Mouse (Mus musculus) limb, embryonic 10.5 days (tissue): Measurements from ENCODE around the gene Rbfox3. TPM values are rescaled to one million over a fixed set of nuclear protein-coding genes. Genes with fewer than 3 reads are reported as not detected.
A peak's percentile ranks its signal among the peaks of the same experiment; 100 is the strongest.

Experiments used
- DNase-seq: peaks from one replicate; pipeline ENCODE4 v3.0.0-alpha.2; 2017; ENCODE audit warnings: low spot score
- H3K27ac ChIP-seq: fragments of 300-500 bp; sonication (generic); 2 replicates; pipeline ENCODE4 v1.5.1; 2016; ENCODE audit warnings: mild to moderate bottlenecking
- H3K27me3 ChIP-seq: fragments of 300-500 bp; sonication (generic); 2 replicates; pipeline ENCODE4 v1.6.1; 2016; ENCODE audit warnings: low read depth, mild to moderate bottlenecking; ENCODE audit not compliant: poor library complexity, severe bottlenecking
- H3K36me3 ChIP-seq: fragments of 300-500 bp; sonication (generic); 2 replicates; pipeline ENCODE4 v1.6.1; 2016; ENCODE audit warnings: mild to moderate bottlenecking, moderate library complexity
- H3K4me1 ChIP-seq: fragments of 300-500 bp; sonication (generic); 2 replicates; pipeline ENCODE4 v1.6.1; 2016
- H3K4me3 ChIP-seq: fragments of 300-500 bp; sonication (generic); 2 replicates; pipeline ENCODE4 v1.5.1; 2016; ENCODE audit warnings: mild to moderate bottlenecking, moderate library complexity
- H3K9me3 ChIP-seq: fragments of 300-500 bp; sonication (generic); replicated peaks from 2 replicates; pipeline ENCODE4 v1.6.1; 2016; ENCODE audit warnings: mild to moderate bottlenecking
- whole genome bisulfite sequencing: fragments of 180-500 bp; shearing (Covaris S2); methylation state at CpG from one replicate; pipeline ENCODE4 v1.1.7; 2016; 5-methylcytosine and 5-hydroxymethylcytosine counted together
- polyA plus RNA-seq: library from polyadenylated mRNA; unstranded; fragments of >200 nt; fragmentation: Nextera tagmentation; extraction: Ambion mirVana; gene quantifications from 2 replicates; pipeline ENCODE4 v1.2.1, GENCODE M21; 2016

Rbfox3 gene
- 1.4 and 1.7 TPM in 2 replicates for polyA plus RNA-seq

GRCm38 (mm10) chr11:118911307-118912070 is at the start of gene Rbfox3:
Gene Rbfox3, minus strand, starts transcription at chr11:118911597.
- Histone ChIP-seq H3K9me3 (no peaks in the 10 kb centered on the region), H3K4me3 (no peak within 1 kb of the TSS), H3K36me3 (no peaks in the 10 kb centered on the region), H3K27me3 (peaks cover 84% of the 10 kb centered on the region), H3K27ac (no peak within 1 kb of the TSS), H3K4me1 (peaks cover 59% of the 10 kb centered on the region)
- DNase-seq = no peak
- whole genome bisulfite sequencing = 63% methylated on average over 4 of the region's 4 CpGs

- Histone ChIP-seq H3K36me3 (no peaks in the 10 kb centered on the region), H3K27ac (no peak overlapping the region), H3K4me1 (peaks cover 26% of the 10 kb centered on the region), H3K9me3 (no peaks in the 10 kb centered on the region), H3K4me3 (no peak overlapping the region), H3K27me3 (no peaks in the 10 kb centered on the region; the same call in 1 of the 2 replicates)
- WGBS = 74% methylated on average over 3 of the region's 3 CpGs
- no peak for DNase-seq
Measured at GRCm38 (mm10) chr11:118960649-118961048, 49.3 kb upstream of the Rbfox3 start.

- Histone ChIP-seq H3K27ac (no peak overlapping the region), H3K9me3 (no peaks in the 10 kb centered on the region), H3K36me3 (no peaks in the 10 kb centered on the region), H3K4me1 (peaks cover 21% of the 10 kb centered on the region; the same call in 1 of the 2 replicates), H3K27me3 (no peaks in the 10 kb centered on the region; the same call in 1 of the 2 replicates), H3K4me3 (no peak overlapping the region)
- DNase-seq = no peak
- 74% methylated on average over 14 of the region's 14 CpGs for WGBS
Measured at GRCm38 (mm10) chr11:118957070-118957471, 45.7 kb upstream of the Rbfox3 start.

GRCm38 (mm10) chr11:118955016-118955415 is 43.6 kb upstream of the Rbfox3 start:
- Histone ChIP-seq H3K4me1 (peaks cover 26% of the 10 kb centered on the region; the same call in 1 of the 2 replicates), H3K27ac (peak overlapping the region; percentile 32; the same call in 1 of the 2 replicates), H3K36me3 (no peaks in the 10 kb centered on the region), H3K4me3 (no peak overlapping the region), H3K9me3 (no peaks in the 10 kb centered on the region), H3K27me3 (peaks cover 9% of the 10 kb centered on the region; the same call in 1 of the 2 replicates)
- no peak for DNase-seq
- 44% methylated on average over 6 of the region's 6 CpGs for WGBS

- H3K4me1 ChIP-seq = peaks cover 10% of the 10 kb centered on the region; the same call in 1 of the 2 replicates
- H3K4me3 ChIP-seq = no peak overlapping the region
- H3K27ac ChIP-seq = no peak overlapping the region
- H3K36me3 ChIP-seq = no peaks in the 10 kb centered on the region
- no peak for DNase-seq
- 87% methylated on average over 8 of the region's 8 CpGs for WGBS
- peaks cover 7% of the 10 kb centered on the region; the same call in 1 of the 2 replicates for H3K27me3 ChIP-seq
- H3K9me3 ChIP-seq = no peaks in the 10 kb centered on the region
Measured at GRCm38 (mm10) chr11:118945868-118946267, 34.5 kb upstream of the Rbfox3 start.

GRCm38 (mm10) chr11:118941268-118941667 is 29.9 kb upstream of the Rbfox3 start:
- 51% methylated on average over 5 of the region's 5 CpGs for whole genome bisulfite sequencing

GRCm38 (mm10) chr11:118940539-118940938 is 29.1 kb upstream of the Rbfox3 start:
- Histone ChIP-seq H3K27me3 (peaks cover 7% of the 10 kb centered on the region; the same call in 1 of the 2 replicates), H3K36me3 (no peaks in the 10 kb centered on the region), H3K27ac (no peak overlapping the region), H3K9me3 (no peaks in the 10 kb centered on the region), H3K4me1 (no peaks in the 10 kb centered on the region), H3K4me3 (no peak overlapping the region)
- WGBS = 80% methylated on average over 11 of the region's 11 CpGs
- DNase-seq = no peak

More at GRCm38 (mm10) chr11:118941268-118941667, 29.9 kb upstream of the Rbfox3 start:
- Histone ChIP-seq H3K4me1 (no peaks in the 10 kb centered on the region), H3K27ac (no peak overlapping the region), H3K4me3 (no peak overlapping the region), H3K36me3 (no peaks in the 10 kb centered on the region), H3K27me3 (peaks cover 7% of the 10 kb centered on the region; the same call in 1 of the 2 replicates), H3K9me3 (no peaks in the 10 kb centered on the region)
- DNase-seq = no peak

GRCm38 (mm10) chr11:118939731-118940130 is 28.3 kb upstream of the Rbfox3 start:
- no peak for DNase-seq
- Histone ChIP-seq H3K4me3 (no peak overlapping the region), H3K9me3 (no peaks in the 10 kb centered on the region), H3K27me3 (peaks cover 7% of the 10 kb centered on the region; the same call in 1 of the 2 replicates), H3K36me3 (no peaks in the 10 kb centered on the region), H3K27ac (no peak overlapping the region), H3K4me1 (no peaks in the 10 kb centered on the region)
- WGBS = 89% methylated on average over 4 of the region's 4 CpGs

GRCm38 (mm10) chr11:118934925-118935324 is 23.5 kb upstream of the Rbfox3 start:
- no peaks in the 10 kb centered on the region for H3K27me3 ChIP-seq
- DNase-seq = no peak
- H3K27ac ChIP-seq = no peak overlapping the region
- WGBS = 49% methylated on average over 1 of the region's 1 CpGs
- no peaks in the 10 kb centered on the region for H3K4me1 ChIP-seq
- no peak overlapping the region for H3K4me3 ChIP-seq
- no peaks in the 10 kb centered on the region for H3K9me3 ChIP-seq
- no peaks in the 10 kb centered on the region for H3K36me3 ChIP-seq

- 10% methylated on average over 5 of the region's 5 CpGs for WGBS
- Histone ChIP-seq H3K36me3 (no peaks in the 10 kb centered on the region), H3K27ac (no peak overlapping the region), H3K9me3 (no peaks in the 10 kb centered on the region), H3K27me3 (no peaks in the 10 kb centered on the region; the same call in 1 of the 2 replicates), H3K4me3 (no peak overlapping the region), H3K4me1 (no peaks in the 10 kb centered on the region)
- DNase-seq = peak; percentile 69
Measured at GRCm38 (mm10) chr11:118927081-118927480, 15.7 kb upstream of the Rbfox3 start.

- WGBS = 86% methylated on average over 6 of the region's 6 CpGs
- Histone ChIP-seq H3K4me1 (peaks cover 7% of the 10 kb centered on the region), H3K4me3 (no peak overlapping the region), H3K36me3 (no peaks in the 10 kb centered on the region), H3K9me3 (no peaks in the 10 kb centered on the region), H3K27me3 (no peaks in the 10 kb centered on the region; the same call in 1 of the 2 replicates), H3K27ac (no peak overlapping the region)
- DNase-seq = no peak
Measured at GRCm38 (mm10) chr11:118921852-118922251, 10.5 kb upstream of the Rbfox3 start.

- no peaks in the 10 kb centered on the region for H3K9me3 ChIP-seq
- WGBS = 44% methylated on average over 15 of the region's 15 CpGs
- no peaks in the 10 kb centered on the region for H3K36me3 ChIP-seq
- peaks cover 36% of the 10 kb centered on the region for H3K27me3 ChIP-seq
- peak overlapping the region; percentile 36; the same call in 1 of the 2 replicates for H3K27ac ChIP-seq
- H3K4me3 ChIP-seq = 0 out of 2 replicates have a peak overlapping the region, but pooled peaks have one; percentile 9
- H3K4me1 ChIP-seq = peaks cover 21% of the 10 kb centered on the region
- DNase-seq = no peak
Measured at GRCm38 (mm10) chr11:118916423-118917030, 5.1 kb upstream of the Rbfox3 start.

GRCm38 (mm10) chr11:118915888-118916287 is 4.5 kb upstream of the Rbfox3 start:
- H3K36me3 ChIP-seq = no peaks in the 10 kb centered on the region
- 78% methylated on average over 2 of the region's 2 CpGs for WGBS
- peak overlapping the region; percentile 36; the same call in 1 of the 2 replicates for H3K27ac ChIP-seq
- DNase-seq = no peak
- H3K9me3 ChIP-seq = no peaks in the 10 kb centered on the region
- H3K27me3 ChIP-seq = peaks cover 43% of the 10 kb centered on the region
- no peak overlapping the region for H3K4me3 ChIP-seq
- H3K4me1 ChIP-seq = peaks cover 27% of the 10 kb centered on the region
